Mouse (Mus musculus) lung, postnatal 4 days (tissue): Measurements from ENCODE around the gene Phf10.
"Not testable (repeated sequence)": the region's sequence is repeated elsewhere in the genome, so short reads cannot be mapped to it uniquely, and the experiment has no call there.

Source experiments
- DNase-seq, 2 experiments: peaks; one replicate each; pipeline ENCODE4 v3.0.0; 2021

The Phf10 gene

DNA sequence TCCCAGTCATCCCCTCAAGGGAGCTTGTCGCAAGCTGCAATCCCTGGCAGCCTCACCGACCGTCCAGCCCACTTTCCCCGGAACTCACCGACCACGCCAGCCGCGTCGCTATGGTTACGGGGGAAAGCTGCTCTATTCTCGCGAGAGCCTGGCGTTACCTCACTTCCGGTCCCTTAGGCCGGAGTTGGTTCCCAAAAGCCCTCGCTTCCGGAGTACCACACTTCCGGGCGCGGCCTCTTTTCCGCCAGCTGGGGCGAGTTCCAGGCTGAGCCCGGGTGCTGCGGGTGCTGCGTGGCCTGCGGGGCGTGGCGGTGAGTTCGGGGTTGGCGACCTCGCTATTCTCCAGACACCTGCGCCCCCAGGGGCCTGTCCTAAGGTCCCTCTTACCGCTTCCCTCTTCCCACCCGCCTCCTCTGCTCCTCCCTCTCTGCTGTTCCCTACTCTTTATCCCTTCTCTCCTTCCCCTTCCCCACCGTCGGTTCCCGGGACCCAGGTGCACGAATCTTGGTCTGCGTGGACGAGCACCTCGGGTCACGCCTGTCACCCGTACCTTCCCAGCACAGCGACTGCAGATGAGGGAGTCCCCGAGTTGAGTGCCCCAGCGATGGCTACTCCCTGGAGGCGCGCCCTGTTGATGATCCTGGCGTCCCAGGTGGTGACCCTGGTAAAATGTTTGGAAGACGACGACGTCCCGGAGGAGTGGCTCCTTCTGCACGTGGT, 17.9 kb downstream of the Phf10 start, which contains the start of the genes Wdr27 and 1600012H06Rik:
Wdr27 (minus strand) TSS at position 150 of the 720 bp plus-strand sequence.
1600012H06Rik (plus strand) TSS at position 176 of the 720 bp plus-strand sequence.
- DNase-seq, result peak; percentile 99

DNA sequence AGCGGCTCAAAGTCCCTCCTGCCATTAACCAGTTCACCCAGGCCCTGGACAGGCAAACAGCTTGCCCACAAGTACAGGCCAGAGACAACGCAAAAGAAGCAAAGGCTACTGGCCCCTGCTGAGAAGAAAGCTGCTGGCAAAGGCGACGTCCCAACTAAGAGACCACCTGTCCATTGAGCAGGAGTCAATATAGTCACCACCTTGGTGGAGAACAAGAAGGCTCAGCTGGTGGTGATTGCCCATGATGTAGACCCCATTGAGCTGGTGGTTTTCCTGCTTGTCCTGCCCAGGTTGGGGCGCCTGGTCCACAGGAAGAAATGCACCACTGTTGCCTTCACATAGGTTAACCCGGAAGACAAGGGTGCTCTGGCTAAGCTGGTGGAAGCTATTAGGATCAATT, 18.9 kb downstream of the Phf10 start:
- not testable (repeated sequence) for DNase-seq

DNA sequence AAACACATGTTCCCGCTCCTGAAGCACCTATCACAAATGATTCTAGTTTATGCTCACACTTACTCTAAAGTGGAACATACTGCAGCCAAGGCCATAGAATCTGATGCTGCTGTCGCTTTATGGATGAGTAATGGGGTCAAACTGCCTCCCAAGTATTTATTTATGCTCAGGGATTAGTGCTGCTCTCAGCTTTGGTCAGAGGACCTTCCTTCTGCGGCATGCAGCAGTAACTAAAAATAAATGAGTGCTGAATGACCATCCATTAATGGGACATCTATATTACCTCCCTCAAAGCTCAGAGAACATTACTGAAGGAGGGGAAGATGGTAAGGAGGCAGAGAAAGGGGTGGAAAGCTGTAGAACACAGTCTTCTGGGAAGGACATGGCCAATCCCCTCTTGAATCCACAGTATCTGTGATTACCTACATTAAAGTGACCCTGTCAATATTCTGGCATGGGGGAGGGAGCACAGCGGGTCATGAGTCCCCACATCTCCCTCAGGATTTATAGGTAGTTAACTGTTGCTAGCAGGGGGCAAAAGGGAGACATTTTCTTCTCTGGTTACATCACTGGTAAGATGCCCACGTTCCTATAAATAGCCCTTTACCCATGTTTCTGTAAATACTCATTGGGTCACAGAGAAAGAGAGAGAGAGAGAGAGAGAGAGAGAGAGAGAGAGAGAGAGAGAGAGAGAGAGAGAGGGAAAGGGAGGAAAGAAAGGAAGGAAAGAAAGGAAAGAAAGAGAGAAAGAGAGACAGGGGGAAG, 25.1 kb downstream of the Phf10 start:
- DNase-seq, result no peak

DNA sequence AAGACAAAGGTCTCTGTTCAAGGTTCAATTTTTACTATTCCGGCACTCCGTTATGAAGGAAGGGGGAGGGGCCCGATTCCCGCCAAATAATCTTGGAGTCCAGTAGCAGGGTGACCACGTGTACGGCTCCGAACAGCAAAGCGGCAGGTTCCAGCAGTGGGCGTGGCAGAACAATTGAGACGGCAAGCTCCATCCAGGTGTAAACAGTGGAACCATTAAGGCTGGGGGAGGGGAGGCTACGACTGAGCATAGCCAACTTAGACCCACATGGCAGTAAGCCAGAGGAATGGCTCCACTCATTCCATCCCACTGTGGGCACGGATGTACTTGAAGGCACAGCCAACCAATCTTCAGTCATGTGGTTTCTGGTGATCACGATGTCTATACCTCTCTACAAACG, 25.8 kb downstream of the Phf10 start:
- not testable (repeated sequence) for DNase-seq

DNA sequence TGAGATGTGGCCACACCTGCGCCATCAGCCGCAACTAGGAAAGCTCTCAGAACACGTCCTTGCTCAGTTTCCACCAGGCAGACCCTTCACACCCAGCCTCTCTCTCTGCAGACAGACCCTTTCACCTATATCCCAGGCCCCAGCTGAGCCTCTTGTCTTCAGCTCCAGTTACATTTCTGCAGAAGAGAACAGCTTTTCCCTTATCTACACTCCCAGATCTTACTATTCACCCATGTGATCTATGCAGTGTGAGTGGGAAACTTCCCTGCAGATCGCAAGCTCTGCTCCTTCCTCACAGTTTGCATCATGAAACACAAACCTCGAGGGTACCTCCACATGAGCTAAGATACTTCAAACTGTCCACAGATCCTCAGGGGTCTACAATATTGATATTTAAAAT, 29.6 kb downstream of the Phf10 start:
- DNase-seq, result no peak

DNA sequence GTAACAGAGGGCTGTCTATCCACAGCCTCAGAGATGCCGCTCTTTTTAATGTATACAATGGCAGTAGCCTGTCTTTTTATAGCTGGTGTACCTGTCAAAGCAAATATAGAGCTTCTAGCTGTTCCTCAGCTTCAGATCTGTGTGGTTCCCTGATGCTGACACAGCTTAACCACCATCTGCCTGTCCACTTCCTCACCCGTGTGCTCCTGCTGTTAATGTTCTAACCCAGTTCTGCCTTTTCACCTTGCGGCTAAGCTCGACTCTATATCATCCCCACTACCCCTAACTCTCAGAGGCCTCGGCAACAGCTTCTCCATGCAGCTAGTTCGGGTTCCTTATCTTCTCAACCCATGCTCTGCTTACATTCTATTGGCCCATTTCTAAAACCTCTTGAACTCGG, 30.4 kb downstream of the Phf10 start:
- no peak for DNase-seq

DNA sequence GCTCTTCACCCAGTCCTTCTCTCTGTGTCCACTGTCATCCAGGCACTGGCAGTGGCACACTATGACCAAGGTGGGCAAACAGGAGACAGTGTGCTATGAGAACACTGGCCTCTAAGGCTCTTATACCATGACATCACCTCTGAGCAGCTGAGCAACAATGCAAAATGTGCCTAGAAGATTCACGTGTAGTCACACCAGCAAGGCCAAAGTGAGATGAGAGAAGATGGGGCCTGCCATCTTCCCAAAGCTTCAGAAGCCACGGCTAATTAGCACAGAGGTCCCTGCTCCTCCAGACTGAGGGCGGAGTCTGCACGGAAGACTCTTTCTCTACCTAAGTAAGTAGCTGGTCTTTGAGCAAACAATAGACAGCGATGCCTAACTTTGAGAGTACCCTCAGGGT, 32.4 kb downstream of the Phf10 start:
- no peak for DNase-seq

DNA sequence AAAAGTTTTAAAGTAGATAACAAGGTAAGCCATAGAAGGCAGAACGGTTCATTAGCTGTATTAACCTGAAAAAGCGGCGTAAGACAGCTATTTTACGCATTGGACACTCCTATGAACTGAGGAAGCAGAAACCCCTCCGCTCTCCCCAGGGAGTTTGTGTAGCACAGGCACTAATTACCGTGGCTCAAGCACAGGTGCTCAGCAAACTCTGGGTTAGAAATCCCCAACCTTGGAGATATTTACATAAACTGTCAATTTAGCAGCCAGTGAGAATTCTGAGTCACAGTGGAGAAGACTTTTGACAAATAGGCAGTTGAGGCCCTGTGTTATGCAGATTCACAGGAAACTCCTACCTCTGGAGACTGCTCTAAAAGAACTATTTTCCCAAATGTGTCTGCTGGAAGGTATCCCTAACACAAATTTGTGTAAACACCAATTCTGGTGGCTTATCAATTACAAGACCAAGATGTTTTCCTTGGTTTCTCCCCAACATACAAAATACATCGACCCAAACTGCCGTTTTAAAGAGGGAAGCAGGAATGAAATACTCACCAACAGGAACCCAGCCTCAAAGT, 33.3 kb downstream of the Phf10 start:
- DNase-seq, result no peak

DNA sequence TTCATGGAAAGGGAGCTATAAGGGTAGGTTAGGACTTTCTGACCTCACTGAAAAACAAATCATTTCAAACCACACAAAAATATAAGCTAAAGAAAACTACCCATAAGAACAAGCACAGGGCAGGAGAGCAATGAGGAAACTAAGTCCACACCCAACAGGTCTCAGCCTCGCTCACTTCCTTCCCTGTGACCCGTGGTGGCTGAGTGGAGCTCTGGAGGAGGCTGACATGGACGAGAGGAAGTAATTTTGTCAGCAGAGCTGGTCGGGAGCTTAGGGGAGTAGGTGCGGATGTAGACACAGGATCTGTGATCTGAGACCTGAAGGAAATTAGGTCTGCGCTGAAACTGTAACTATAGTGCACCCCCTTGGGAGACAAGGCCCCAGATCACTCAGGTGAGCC, 39.5 kb downstream of the Phf10 start:
- DNase-seq, result no peak

DNA sequence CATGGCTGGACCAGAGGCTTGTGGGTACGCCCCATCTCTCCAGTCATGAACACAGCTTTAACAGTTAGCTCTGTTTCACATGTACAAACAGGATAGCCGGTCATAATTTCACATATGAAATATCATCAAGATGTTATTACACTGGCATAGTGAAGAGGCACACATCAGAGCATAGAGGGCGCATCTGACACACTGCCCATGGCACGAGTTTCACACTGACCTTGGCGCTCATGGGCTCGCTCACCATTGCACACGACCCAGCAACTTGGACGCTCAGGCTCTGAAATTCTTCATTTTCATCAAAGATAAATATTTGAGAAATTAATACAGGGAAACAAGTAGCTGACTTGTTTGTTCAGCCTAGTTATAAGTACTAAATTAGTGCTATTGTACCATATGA, 43.2 kb downstream of the Phf10 start:
- no peak for DNase-seq

DNA sequence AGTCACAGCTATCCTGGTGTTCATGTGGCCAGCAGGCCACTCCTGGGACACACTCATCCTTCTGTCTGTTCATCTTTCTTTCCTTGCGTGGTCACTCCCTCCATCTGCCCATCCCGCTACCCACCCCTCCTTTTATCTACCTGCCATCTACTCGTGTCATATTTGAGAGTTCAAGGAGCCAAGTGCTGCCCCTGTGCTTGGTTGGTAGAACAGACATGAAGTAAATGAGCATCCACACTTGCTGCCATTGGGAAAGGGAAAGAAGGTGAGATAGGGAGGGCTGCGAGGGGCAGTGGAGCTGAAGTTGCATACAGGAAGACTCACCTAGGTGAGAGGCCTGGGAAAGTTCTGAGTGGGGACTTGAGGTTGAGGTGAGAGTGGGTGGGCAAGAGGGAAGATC, 46.7 kb downstream of the Phf10 start:
- no peak for DNase-seq

DNA sequence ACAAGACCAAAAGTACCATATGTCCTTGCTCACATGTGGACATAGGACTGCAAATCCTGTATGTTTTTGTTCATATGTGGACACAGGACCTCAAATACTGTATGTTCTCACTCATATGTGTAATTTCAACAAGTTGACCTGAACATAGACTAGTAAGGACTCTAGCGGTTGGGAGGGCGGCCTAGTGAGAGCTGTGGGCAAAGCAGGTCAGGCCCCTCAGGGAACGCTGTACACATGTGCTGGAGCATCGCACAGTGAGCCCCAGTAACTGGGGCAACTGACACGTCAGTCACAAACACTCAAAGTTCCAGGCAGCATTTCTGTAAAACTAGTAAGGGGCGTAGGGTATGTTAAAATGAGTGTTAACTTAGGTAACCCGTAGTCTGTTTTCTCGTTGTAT, 48.1 kb downstream of the Phf10 start:
- DNase-seq, result no peak

DNA sequence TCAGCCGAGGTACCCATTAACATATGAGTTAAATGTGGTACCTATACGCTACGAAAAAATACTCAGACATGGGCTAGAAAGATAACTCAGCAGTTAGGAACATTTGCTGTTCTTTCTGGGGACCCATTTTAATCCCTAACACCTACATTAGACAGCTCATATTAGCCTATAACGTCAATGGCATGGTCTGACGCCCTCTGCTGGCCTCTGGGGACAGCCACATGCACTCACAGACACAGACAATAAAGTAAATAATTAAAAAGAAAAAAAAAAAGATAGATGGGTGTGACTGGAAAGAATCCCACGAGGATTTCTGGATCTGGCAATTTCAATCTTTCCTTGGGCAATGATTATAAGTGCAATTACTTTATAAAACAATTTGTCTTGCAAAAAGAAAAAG, 48.7 kb downstream of the Phf10 start:
- no peak for DNase-seq

DNA sequence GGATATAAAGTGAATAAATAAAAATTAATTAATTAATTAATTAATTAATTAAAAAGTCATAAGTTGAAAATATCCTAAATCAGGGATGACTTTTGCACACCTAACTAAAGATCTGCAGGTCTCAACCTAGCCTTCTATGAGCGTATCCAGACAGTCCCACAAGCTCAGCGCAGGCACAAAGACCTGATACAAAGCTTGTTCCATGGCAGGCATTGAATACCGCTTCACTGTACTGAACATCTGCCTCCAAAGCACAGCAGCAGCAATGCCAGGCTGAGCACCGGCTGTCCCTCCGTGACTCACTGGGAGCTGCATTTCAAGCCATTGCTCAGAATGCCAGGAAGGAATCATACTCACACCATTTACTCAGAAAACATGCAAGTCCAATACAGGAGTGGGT, 50.3 kb downstream of the Phf10 start:
- no peak for DNase-seq

DNA sequence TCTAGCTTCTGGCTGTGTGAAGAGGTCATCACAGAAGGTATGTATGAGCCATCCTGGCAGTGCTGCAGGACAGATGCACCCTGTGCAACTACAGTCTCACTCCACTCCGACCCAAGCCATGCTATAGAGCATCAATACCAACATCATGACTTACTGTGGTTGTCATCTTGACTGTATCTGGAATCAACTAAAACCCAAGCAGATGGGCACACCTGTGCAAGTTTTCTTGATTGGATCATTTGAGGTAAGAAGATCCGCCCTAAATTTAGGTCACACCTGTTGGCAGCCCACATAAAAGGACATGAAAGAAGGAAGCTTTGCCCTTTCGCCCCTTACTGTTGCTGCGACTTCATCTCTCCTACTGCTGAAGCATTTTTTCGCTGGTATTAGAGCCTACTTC, 51.7 kb downstream of the Phf10 start:
- DNase-seq, result no peak

DNA sequence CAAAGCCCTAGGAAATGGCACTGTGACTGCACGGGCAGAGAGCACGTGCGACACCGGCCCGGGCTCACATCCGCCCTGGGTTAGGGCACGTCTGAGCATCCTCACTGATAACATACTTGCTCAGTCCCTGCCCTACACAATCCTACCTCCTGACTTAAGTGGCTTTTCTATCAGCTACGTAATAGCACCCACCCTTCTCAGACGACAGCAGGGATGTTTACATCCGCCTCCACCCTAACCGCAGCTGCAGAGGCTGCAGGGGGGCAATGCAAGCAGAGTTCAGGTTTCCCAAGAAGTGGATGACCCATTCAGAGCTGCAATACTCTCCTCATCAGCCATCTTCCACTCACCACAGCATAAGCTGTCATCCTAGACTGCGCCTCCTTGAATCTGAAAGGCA, 53.9 kb downstream of the Phf10 start:
- no peak for DNase-seq

DNA sequence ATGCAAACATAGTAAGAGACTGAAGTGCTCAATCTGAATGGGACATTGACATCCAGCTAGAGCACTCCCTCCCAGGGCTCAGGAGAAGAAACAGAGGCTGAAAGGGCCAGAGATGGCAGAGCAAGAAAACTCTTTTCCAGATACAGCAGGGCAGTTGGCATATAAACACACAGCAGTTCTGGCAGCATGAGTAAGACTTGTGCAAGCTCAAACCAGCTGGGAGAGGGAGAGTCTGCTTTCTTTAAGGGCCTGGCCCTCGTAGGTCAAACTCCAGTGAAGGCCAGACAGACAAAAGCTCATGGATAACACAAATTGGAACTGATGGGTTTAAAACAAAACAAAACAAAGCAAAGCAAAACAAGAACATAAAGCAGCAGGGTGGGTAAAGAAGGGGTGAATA, 54.5 kb downstream of the Phf10 start:
- DNase-seq, result no peak

DNA sequence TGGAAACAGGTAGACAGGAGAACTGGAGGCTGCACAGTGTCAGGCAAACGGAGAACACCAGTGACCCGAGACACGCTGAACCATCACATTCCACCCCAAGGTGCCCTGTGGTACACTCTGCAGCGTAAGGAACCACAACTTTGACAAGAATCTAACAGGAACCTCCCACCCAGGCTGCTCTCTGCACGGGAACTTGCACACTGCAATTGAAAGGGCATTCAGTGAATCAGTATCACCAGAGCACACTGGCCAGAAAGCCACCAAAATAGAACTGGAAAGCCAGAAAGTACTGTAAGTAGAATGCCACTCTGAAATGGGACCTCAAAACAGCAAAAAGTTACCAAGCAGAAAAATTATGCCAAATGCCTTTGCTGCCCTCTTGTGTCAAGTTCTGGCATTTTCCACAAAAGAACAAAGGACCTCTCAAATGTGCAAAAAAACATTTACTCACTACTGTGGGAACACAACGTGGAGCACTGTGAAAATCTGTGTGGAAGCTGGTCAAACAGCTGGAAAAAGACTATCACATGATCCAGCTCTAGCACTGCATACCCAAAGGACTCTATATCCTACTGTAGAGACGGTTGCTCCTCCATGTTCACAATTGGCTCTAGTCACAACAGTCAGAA, 56.3 kb downstream of the Phf10 start:
- DNase-seq, result peak in 1 of 2 experiments; percentile 78

DNA sequence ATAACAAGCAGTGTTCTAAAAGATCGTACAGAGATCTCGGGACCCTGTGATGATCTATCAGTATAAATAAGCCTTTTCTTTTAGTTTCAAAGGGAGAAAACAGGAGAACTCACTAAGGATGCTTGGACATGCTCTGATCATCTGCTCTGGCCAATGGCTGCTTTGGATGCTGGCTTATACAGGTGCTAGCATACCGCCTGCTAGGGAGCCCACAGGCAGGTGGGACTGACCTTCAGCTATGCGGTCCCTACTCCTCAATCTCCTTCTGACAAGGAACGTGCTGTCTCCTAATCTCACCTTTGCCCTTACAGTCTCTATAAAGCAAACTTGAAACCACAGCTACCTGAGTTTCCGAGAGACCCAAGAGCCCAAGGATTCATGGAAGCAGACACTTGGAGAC, 56.9 kb downstream of the Phf10 start:
- no peak for DNase-seq

DNA sequence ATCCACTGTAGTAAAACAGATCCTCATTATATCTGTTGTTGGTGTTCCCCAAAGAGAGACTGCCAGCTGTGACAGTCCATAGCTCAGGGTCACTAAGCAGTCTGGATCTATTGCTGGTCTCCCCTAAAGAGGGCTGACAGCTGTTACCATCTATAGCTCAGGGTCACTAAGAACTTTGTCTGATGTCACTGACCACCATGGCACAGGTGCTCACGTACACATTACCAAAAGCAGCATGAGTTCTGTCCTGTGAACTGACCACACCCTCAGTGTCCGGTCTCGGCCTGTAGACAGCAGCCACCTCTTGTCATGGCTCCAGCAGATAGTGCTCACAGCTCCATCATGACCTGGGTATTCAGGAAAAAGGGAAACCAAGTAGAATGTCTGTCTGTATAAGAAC, 57.9 kb downstream of the Phf10 start:
- DNase-seq, result no peak

DNA sequence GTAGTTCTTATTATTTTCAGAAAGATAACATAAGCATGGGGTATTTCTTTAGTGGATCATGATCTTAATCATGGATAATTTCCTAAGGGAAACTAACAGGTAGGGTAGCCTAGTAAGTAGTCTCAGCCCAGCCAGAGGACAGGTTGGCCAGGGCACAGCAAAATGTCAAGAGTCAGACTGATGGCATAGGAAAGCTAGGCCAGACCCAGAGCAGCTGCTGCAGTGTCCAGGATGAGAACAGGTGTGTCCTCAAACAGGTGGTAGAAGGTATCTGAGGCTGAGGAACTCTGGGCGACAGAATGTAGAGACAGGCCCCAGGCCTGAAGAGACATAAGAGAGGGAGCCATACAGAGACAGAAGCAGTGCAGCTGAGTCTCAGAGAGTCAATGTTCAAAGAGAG, 62.1 kb downstream of the Phf10 start:
- no peak for DNase-seq

DNA sequence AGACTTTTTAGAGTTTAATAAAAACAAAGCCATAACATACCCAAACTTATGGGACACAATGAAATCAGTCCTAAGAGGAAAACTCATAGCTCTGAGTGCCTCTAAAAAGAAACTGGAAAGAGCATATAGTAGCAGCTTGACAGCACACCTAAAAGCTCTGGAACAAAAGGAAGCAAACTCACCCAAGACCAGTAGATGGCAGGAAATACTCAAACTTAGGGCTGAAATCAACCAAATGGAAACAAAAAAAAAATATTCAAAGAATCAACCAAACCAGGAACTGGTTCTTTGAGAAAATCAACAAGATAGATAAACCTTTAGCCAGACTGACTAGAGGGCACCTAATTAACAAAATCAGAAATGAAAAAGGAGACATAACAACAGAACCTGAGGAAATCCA, 66.0 kb downstream of the Phf10 start:
- DNase-seq, result not testable (repeated sequence)
